Mouse (Mus musculus) fat pad, adult 2 months (tissue): ENCODE data around the gene Vmn2r45.
"Not testable (repeated sequence)": the region's sequence is repeated elsewhere in the genome, so short reads cannot be mapped to it uniquely, and the experiment has no call there.

Experiments
- DNase-seq: peaks from one replicate; pipeline ENCODE4 v3.0.0-alpha.2; 2011; ENCODE audit warnings: low read depth, low spot score; ENCODE audit errors: extremely low read depth

Vmn2r45 gene

DNA sequence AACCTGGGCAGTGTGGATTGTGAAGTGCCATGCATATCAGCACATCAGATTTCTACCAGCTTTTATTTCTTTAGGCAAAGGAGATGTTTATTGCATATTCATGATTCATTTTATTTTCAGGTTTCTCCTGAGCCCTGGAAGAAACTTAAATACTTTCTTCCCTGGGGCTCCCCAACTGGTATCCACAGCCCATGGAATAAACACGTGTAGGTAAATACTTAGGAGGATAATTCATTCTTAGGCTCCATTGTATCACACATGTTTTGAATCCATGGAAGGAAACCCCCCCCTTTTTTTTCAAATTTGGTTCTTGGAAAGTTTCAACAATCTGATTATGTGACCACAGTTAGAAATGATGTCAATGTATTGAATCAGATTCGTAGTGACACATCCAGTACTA is at the start of gene Vmn2r45:
TSS of gene Vmn2r45 (minus strand) at position 101 of the 400 bp plus-strand sequence.
- not testable (repeated sequence) for DNase-seq
